Mouse (Mus musculus) kidney, adult 11 months (tissue): ENCODE results near the gene Rnf144a.

Experiments used
- DNase-seq: peaks from one replicate; pipeline ENCODE4 v3.0.0; 2022

Gene Rnf144a

DNA sequence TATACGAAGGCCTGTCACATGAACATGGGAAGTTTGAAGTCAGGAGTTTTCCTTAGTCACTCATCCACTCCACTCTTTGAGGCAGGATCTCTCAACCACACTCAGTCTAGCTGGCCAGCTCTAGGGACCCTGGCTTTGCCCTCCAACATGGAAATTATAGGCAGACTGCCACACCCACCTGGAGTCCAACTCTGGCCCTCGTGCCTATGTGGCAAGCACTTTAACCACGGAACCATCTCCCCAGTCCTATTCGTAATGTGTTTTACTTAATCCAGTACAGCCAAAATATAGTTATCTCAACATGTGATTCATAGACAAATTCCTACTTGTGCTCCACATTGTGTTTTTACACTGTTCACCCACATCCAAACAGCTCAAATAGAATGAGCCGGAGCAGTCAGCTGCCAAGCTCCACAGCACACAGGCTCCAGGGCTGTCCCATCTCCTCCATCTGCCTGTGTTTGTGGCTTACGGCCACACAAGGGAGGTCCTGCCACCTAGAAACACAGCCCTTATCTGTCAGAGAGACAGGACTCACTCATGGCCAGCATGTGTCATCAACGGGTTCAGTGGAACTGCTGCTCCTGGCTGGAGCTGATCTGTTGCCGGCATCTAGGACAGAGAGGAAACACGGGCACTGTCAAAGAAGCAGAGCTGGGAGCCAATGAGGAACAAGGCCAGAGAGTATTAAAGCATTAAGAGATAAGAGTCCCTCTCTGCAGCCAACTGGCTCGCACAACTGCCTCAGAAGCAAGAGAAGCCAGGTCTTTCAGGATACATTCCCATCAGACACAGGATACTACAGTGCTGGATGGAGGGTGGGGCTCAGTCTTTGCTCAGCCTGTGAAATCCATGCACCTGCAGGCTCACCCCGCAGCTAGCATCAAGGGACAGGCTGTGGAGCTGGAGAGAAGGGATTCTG, 10.0 kb downstream of the Rnf144a start:
- DNase-seq: peak; percentile 15

DNA sequence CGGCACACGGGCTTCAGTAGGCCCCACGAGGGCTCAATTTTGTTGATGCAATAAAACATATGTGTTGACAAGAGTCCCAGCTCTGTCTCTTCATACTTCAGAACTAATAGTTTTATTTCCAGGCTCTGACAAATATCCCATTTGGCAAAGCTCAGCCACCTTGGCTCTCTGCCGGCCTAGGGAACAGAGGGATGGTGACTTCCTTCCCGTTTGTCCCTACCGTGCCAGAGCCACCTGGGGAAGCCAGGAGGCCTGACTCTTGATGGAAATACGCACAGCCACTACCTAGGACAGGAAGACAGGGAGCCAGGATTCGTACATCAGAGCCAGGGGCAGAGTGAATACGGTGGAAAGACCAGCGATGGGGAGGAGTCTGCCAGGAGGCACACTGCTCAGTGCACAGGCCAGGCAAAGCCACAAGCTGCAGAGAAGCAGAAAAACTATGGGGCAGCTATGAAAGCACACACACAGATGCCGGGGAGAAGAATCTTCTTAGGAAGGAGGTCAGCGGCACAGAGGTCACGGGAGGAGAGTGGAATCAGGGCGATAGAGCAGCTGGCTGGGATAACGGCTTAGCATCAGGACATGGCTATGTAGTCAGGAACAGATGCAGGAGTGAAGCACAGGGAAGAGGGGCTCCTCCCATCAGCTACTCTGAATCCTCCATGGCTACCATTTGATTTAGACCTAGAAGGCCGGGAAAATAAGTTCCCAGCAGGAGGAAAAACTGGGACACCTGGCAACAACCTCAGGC, 11.5 kb downstream of the Rnf144a start:
- DNase-seq: peak; percentile 31

DNA sequence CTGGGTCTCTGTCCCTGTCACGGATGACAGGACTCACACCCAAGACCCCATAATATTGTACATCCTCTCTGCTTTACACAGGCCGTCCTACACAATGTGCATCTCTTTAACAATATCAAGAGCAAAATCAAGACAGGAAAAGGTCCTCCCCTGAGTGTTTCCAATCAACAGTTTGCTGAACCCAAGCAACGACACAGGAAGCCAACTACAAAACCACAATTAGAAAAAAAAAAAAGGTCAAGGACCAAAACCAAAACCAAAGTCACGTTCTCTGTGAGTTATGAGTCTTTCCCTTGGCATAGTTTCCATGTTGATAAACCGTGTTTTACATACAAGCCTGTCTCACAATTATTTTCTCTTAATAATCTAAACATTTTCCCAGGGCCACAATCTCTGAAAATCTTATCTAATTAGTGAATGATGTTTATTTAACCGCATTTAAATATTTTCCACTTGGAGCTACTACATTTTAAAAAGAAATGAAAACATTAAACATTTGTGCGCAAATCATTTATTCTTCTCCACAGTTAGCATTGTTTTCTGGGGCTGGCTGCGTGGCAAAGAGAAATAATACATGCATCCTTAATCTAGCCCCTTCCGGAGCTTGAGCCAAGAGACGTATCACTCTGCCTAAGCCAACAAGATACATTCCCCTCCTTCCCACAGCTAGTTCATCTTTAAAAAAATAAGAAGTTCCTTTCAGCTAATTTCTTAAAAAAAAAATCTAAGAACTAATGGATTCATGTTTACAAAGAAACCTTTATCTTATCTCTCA, 13.2 kb downstream of the Rnf144a start:
- DNase-seq: no peak

DNA sequence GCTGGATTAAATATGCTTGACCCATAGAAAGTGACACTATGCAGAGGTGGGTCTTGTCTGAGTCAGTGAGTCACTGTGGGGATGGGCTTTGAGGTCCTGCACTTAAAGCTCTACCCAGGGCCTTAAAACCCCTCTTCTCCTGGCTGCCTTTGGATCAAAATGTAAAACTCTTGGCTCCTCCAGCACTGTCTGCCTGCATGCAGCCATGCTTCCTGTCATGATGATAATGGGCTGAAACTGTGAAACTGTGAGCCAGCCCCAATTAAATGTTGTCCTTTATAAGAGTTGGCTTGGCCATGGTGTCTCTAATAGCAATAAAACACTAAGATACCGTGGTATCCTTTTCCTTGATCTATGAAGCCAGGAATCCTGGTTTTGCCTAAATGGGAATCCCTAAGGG, 13.8 kb downstream of the Rnf144a start:
- DNase-seq: no peak

DNA sequence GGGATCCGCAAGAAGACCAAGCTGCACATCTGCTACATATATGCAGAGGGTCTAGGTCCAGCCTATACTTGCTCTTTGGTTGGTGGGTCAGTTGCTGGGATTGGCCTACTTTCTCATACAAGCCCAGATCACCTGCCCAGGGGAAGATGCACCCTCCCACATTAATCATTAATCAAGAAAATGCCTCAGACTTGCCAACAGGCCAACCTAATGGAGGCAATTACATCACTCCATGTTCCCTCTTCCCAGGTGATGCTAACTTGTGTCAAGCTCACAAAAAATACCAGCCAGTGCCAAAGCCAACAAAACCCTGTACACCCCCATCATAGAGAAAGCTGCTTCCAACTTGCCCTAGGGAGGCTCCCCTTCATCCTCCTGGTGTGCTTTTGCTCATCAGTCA, 14.3 kb downstream of the Rnf144a start:
- DNase-seq: peak; percentile 23

DNA sequence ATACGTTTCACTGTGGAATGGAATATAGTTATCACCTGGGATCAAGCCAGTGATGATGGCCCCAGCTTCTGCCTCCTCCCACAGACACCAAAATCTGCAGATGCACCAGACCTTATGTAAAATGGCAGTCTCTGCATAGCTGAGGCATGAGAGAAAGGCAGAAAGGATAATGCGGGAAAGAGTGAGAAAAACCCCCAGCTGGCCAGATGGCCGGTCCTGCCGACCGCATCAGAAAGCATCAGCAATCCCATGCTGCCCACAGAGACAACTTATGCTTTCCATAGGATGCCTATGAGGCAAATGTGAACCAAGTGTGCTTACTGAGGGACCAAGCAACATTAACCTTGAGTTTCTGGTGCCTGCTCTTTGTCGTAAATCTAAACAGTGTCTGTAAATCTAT, 15.7 kb downstream of the Rnf144a start:
- no peak for DNase-seq

DNA sequence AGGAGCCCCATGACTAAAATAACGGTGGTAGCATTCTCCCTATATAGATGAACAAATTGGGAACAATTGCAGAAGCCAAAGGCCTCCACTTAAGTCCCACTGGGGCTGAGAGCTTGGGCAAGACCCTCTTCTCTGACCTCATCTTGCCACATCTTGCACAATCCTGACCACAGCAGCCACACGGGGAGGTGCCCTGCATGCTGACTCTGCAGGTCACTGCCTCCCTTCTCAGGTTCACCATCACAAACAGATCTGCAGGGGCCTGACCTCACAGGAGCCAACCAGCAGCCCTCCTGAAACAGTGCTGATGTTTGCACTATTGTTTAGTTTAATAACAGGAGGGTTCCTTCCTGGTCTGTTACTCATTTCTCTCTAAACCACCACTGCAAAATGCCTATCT, 16.5 kb downstream of the Rnf144a start:
- no peak for DNase-seq

DNA sequence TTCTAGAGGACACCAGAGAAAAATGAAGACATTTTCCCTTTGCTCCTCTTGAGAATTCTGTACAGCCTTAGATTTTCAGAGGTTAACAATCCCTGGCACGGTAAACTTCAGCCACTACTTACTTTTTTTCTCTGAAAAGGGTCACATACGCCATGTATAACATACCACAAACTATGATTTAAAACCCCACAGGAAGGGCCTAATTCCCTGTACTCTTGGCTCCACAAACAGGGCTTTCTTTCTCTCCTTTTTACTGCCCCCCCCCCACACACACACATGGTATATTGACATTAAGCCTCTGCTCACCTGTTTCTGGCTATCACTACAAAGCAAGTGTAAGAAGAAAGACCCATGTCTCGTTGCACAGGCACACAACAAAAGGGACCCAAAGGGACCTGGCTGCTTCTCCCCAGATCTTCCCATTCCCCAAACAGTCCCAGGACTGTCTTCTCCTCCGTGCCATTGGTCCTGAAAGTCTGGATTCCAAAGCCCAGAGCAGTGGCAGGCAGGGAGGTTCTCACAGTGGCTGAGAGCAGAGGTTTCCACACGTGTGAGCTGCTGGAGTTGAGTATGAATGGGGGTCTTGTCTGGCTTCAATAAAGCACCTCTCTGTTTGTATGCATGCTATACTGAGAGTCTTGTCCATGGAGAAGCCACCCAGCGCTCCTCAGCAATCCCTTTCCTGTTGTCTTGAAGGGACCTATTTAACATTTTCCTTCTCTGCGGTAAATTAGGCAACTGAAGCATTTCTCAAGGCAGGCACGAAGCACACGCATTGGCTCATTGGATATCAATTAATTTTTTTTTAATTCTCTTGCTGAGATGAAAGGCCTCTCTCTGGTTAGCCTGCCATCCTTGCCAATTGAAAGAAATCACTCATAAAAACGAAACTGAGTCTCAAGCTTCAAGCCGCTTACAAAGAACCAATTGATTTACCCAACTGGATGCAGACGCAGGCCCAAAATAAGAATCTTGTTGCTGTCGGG, 20.3 kb downstream of the Rnf144a start:
- DNase-seq: no peak

- no peak for DNase-seq
These were observed 21.8 kb downstream of the Rnf144a start for GRCm38 (mm10) chr12:26393291-26393690.

GRCm38 (mm10) chr12:26391162-26391561, 23.9 kb downstream of the Rnf144a start:
- DNase-seq: no peak

GRCm38 (mm10) chr12:26387523-26387922, 27.5 kb downstream of the Rnf144a start:
- DNase-seq: no peak

DNA sequence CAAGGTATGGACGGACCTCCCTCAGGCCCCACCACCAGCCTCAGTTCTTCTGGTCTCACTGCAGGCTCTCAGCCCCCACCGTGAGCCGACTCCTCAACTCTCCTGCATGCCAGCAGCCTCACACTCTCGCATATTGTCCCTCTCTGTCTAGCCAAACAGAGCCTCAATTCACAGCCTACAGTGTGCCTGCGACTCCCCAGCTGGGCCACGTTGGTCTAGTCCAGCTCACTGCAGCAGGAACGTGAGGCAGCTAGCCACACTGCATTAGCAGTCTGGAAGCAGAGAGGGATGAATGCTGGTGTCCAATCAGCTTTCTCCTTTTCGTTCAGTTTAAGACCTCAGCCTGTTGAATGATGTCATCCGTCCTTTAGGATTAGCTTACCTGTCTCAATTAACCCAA, 28.1 kb downstream of the Rnf144a start:
- DNase-seq: no peak

DNA sequence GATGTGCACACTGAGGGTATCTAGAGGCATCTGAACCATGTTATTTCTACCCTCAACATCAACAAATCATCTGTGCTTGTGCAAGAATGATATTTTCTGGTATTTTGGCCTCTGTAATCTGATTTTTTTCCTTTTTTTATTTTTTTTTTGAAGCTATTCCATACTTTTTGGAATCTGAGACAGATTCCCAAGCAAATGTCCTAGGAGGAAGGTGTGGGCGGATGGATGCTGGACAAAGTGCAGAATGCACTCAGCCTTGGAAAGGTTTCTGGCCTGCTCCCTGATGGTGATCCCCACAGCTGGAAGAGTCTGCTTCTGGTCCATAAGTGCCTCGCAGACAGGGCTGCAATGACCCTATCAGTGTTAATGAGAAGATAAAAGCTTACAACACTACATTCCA, 28.9 kb downstream of the Rnf144a start:
- DNase-seq: no peak

GRCm38 (mm10) chr12:26385735-26386134, 29.3 kb downstream of the Rnf144a start:
- no peak for DNase-seq

DNA sequence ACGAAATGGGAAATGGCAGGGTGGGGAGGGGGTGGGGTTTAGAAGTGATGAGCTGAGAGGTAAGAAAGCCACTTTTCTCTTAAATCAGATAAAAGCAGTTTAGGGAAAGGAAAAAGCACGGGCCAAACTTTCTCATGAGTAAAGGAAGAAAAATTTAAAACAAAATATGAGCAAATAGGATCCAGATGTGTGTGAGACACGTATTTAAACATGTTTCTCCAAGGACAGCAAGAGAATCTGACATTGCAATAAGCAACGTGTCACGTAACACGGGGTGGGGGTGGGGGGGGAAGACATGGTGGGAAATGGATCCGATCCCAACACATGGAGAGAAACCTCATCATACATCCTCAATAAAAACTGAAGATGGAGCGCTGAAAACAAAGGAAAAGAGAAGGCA, 33.3 kb downstream of the Rnf144a start:
- DNase-seq: no peak

DNA sequence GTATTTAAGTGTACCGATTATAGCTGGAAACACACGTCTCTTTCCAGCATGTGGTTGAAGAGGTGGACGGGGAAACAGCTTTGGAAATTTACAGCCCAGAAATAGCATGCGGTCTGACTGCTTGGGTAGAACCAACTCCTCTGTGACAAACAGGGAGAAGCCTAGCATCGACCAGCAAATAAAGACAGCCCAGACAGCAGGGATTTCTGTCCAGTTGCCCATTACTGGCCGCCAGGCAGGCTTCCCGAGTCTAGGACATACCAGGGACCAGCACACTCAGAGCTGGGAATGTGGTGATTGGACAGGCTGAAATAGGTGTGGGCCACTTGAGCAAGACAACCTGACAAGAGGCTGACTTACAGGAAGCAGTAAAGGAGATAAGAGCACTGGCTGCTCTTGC, 35.3 kb downstream of the Rnf144a start:
- DNase-seq: no peak

GRCm38 (mm10) chr12:26377691-26378090, 37.4 kb downstream of the Rnf144a start:
- DNase-seq: no peak

- DNase-seq: no peak
These were observed 38.3 kb downstream of the Rnf144a start for GRCm38 (mm10) chr12:26376541-26377323.

DNA sequence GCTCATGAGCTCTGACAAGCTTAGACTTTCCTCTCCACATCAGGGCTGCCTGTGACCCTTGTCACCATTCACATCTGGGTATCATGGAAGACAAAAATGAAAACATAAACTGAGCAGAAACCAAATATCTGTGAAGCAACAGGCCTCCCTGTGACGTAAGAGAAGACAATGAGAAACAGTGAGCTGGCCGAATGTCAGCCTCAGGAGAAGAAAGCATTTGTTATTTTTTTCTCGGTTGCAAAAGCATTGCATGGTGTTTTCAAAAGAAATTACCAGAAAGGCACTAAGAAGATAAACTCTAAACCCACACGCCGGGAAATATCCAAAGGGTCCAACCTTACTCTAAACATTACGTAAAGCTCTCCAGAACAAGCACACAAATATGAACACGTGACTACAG, 41.3 kb downstream of the Rnf144a start:
- no peak for DNase-seq

- no peak for DNase-seq
These were observed 45.0 kb downstream of the Rnf144a start for GRCm38 (mm10) chr12:26370004-26370403.

GRCm38 (mm10) chr12:26367361-26367760, 47.7 kb downstream of the Rnf144a start:
- peak; percentile 48 for DNase-seq
